Mouse (Mus musculus) testis, adult 2 months (tissue): ENCODE results near the gene Cbfa2t3.

Experiments used
- CTCF ChIP-seq: fragments of 200-500 bp; IDR thresholded peaks from 2 replicates; pipeline ENCODE4 v1.5.1; 2012; ENCODE audit warnings: low read depth, mild to moderate bottlenecking, inconsistent platforms, low read length, moderate library complexity; ENCODE audit not compliant: control insufficient read depth, insufficient read depth, insufficient replicate concordance
- POLR2A ChIP-seq: fragments of 200-500 bp; IDR thresholded peaks from 2 replicates; pipeline ENCODE4 v1.6.1; 2012; ENCODE audit warnings: low read depth, mild to moderate bottlenecking, inconsistent platforms, low read length, moderate library complexity; ENCODE audit not compliant: control insufficient read depth

DNA sequence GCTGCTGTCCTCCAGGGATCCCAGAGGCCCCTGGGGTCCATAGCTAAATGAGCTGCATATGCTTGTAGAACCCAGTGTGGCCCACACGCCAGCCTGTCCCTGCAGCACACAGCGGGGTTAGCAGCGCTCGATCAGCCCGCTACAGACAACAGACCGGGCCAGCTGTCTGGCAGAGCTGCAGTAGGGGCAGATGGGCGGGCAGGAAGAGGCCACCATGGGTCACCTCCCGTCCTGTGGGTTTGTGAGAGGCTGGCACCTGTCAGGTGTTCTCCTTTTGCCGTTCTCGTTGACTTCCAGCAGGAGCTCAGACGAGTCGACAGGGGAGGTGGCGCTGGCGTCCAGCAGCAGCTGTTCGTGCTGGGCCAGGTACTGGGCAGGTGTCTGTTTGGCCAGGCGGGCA lies 60.3 kb downstream of the Cbfa2t3 start:
- TF ChIP-seq POLR2A (no peak), CTCF (no peak)
